In genomic region chr10:80589879-80590854, GRCm38 (mm10) we compare ENCODE assay signal across 8 mouse cellular contexts. TPM values are rescaled to one million over a fixed set of nuclear protein-coding genes. Genes with fewer than 3 reads are reported as not detected.
A peak's percentile ranks its signal among the peaks of the same experiment; 100 is the strongest.
DNase-seq lines count a peak whose midpoint lies in the region; ATAC-seq and TF ChIP-seq lines count a peak whose summit lies in the region.

Abhd17a (minus strand) TSS chr10:80590341.

- WGBS in forebrain, embryonic 10.5 days = under 1% methylated on average over 73 of the region's 73 CpGs
- WGBS in heart, embryonic 15.5 days = under 1% methylated on average over 71 of the region's 73 CpGs
- under 1% methylated on average over 67 of the region's 73 CpGs for WGBS in liver, embryonic 14.5 days (ENCODE audit: insufficient replicate concordance)
- under 1% methylated on average over 65 of the region's 73 CpGs for WGBS in neural tube, embryonic 11.5 days
- WGBS in stomach, postnatal 0 days = 1% methylated on average over 57 of the region's 73 CpGs

- TF ChIP-seq CTCF in liver, embryonic 14.5 days (IDR thresholded peaks at IDR 0.05; ENCODE audit: low read depth) = no peak
- no peak for TF ChIP-seq CTCF in stomach, postnatal 0 days (IDR thresholded peaks at IDR 0.05; ENCODE audit: low read depth)

- peak; percentile 89 to 92 for DNase-seq in CD8-positive naive resting alpha-beta T cell, adult 2 months (ENCODE audit: low read depth in 2 of 2, low spot score in 2 of 2)
- DNase-seq in c-Kit-positive CD71-negative TER-119-negative erythroid progenitor cells, embryonic 14.5 days (ENCODE audit: low read depth) = peak; percentile 99
- peak; percentile 98 for DNase-seq in forebrain, embryonic 10.5 days (ENCODE audit: extremely low spot score, low spot score)
- peak; percentile 99 for DNase-seq in kidney, postnatal 25 days
- peak; percentile 97 to 98 (median 98) for DNase-seq in liver, embryonic 14.5 days (ENCODE audit: low read depth in 3 of 3, low spot score in 3 of 3)
- peak; percentile 97 for DNase-seq in neural tube, embryonic 11.5 days (ENCODE audit: low spot score)
- DNase-seq in stomach, postnatal 0 days (ENCODE audit: low spot score) = peak; percentile 99

- H3K9me3 ChIP-seq in forebrain, embryonic 10.5 days = no peaks in the 10 kb centered on the region
- H3K9me3 ChIP-seq in heart, embryonic 15.5 days (replicated peaks) = no peaks in the 10 kb centered on the region
- no peaks in the 10 kb centered on the region for H3K9me3 ChIP-seq in liver, embryonic 14.5 days (ENCODE audit: control insufficient read depth, low read length)
- no peaks in the 10 kb centered on the region for H3K9me3 ChIP-seq in neural tube, embryonic 11.5 days (ENCODE audit: control insufficient read depth, low read length)
- H3K9me3 ChIP-seq in stomach, postnatal 0 days (ENCODE audit: control insufficient read depth, low read length) = no peaks in the 10 kb centered on the region

- H3K27me3 ChIP-seq in forebrain, embryonic 10.5 days (ENCODE audit: poor library complexity, severe bottlenecking) = no peaks in the 10 kb centered on the region
- H3K27me3 ChIP-seq in heart, embryonic 15.5 days = no peaks in the 10 kb centered on the region
- no peaks in the 10 kb centered on the region for H3K27me3 ChIP-seq in liver, embryonic 14.5 days (ENCODE audit: control insufficient read depth, insufficient read depth, low read length)
- no peaks in the 10 kb centered on the region for H3K27me3 ChIP-seq in neural tube, embryonic 11.5 days (ENCODE audit: control insufficient read depth, insufficient read depth, low read length)
- H3K27me3 ChIP-seq in stomach, postnatal 0 days (ENCODE audit: control insufficient read depth, insufficient read depth, low read length) = no peaks in the 10 kb centered on the region

- peak within 1 kb of the TSS; percentile 97 for H3K9ac ChIP-seq in heart, embryonic 15.5 days
- H3K9ac ChIP-seq in liver, embryonic 14.5 days (replicated peaks) = peak within 1 kb of the TSS; percentile 93
- peak within 1 kb of the TSS; percentile 87 for H3K9ac ChIP-seq in neural tube, embryonic 11.5 days (ENCODE audit: low read length)
- H3K9ac ChIP-seq in stomach, postnatal 0 days (ENCODE audit: low read length) = peak within 1 kb of the TSS; percentile 95

- peaks cover 20% of the 10 kb centered on the region for H3K36me3 ChIP-seq in forebrain, embryonic 10.5 days (replicated peaks)
- H3K36me3 ChIP-seq in heart, embryonic 15.5 days = peaks cover 13% of the 10 kb centered on the region
- peaks cover 2% of the 10 kb centered on the region for H3K36me3 ChIP-seq in liver, embryonic 14.5 days (replicated peaks; ENCODE audit: control insufficient read depth, insufficient read depth, low read depth)
- peaks cover 2% of the 10 kb centered on the region for H3K36me3 ChIP-seq in neural tube, embryonic 11.5 days (ENCODE audit: control insufficient read depth, insufficient read depth, low read length)
- peaks cover 10% of the 10 kb centered on the region for H3K36me3 ChIP-seq in stomach, postnatal 0 days (ENCODE audit: control insufficient read depth, insufficient read depth, low read length)

- peaks cover 47% of the 10 kb centered on the region for H3K4me1 ChIP-seq in forebrain, embryonic 10.5 days
- peaks cover 42% of the 10 kb centered on the region for H3K4me1 ChIP-seq in heart, embryonic 15.5 days (replicated peaks)
- peaks cover 14 to 24% of the 10 kb centered on the region in 2 experiments for H3K4me1 ChIP-seq in liver, embryonic 14.5 days (replicated peaks; ENCODE audit: control insufficient read depth in 2 of 2, insufficient read depth in 2 of 2, low read length in 1 of 2)
- H3K4me1 ChIP-seq in neural tube, embryonic 11.5 days (ENCODE audit: control insufficient read depth, insufficient read depth, low read length) = peaks cover 14% of the 10 kb centered on the region
- H3K4me1 ChIP-seq in stomach, postnatal 0 days (replicated peaks; ENCODE audit: control insufficient read depth, insufficient read depth) = peaks cover 6% of the 10 kb centered on the region; the same call in 1 of the 2 replicates

- peak within 1 kb of the TSS; percentile 95 for H3K4me2 ChIP-seq in heart, embryonic 15.5 days
- H3K4me2 ChIP-seq in liver, embryonic 14.5 days (ENCODE audit: low read depth) = peak within 1 kb of the TSS; percentile 82
- H3K4me2 ChIP-seq in neural tube, embryonic 11.5 days (ENCODE audit: low read depth) = peak within 1 kb of the TSS; percentile 82
- H3K4me2 ChIP-seq in stomach, postnatal 0 days (replicated peaks; ENCODE audit: low read depth) = peak within 1 kb of the TSS; percentile 97

- peak within 1 kb of the TSS; percentile 98 for H3K4me3 ChIP-seq in forebrain, embryonic 10.5 days
- H3K4me3 ChIP-seq in heart, embryonic 15.5 days = peak within 1 kb of the TSS; percentile 92
- H3K4me3 ChIP-seq in liver, embryonic 14.5 days (ENCODE audit: insufficient read depth in 1 of 2, low read depth in 2 of 2, low read length in 2 of 2) = peak within 1 kb of the TSS; percentile 94 to 96
- peak within 1 kb of the TSS; percentile 83 for H3K4me3 ChIP-seq in neural tube, embryonic 11.5 days (ENCODE audit: low read depth, low read length)
- peak within 1 kb of the TSS; percentile 95 for H3K4me3 ChIP-seq in stomach, postnatal 0 days (ENCODE audit: low read depth, low read length)

- peak within 1 kb of the TSS; percentile 89 for H3K27ac ChIP-seq in forebrain, embryonic 10.5 days
- peak within 1 kb of the TSS; percentile 83 for H3K27ac ChIP-seq in heart, embryonic 15.5 days
- peak within 1 kb of the TSS; percentile 49 for H3K27ac ChIP-seq in liver, embryonic 14.5 days
- H3K27ac ChIP-seq in neural tube, embryonic 11.5 days (ENCODE audit: low read depth, low read length) = 0 out of 2 replicates have a peak within 1 kb of the TSS, but pooled peaks have one; percentile 36
- peak within 1 kb of the TSS; percentile 89 for H3K27ac ChIP-seq in stomach, postnatal 0 days (replicated peaks)

- no peak for TF ChIP-seq EP300 in liver, embryonic 14.5 days (IDR thresholded peaks at IDR 0.05; ENCODE audit: low read depth)
- no peak for TF ChIP-seq EP300 in stomach, postnatal 0 days (optimal IDR thresholded peaks at IDR 0.05)

- ATAC-seq in heart, embryonic 15.5 days (replicated peaks; ENCODE audit: insufficient number of reproducible peaks, insufficient read depth, low FRiP score, low read depth) = peak; percentile 96
- ATAC-seq in liver, embryonic 14.5 days (ENCODE audit: insufficient read depth) = peak; percentile 96
- peak; percentile 94 for ATAC-seq in neural tube, embryonic 11.5 days (ENCODE audit: insufficient read depth, low FRiP score, low TSS enrichment)
- peak; percentile 94 for ATAC-seq in stomach, postnatal 0 days (ENCODE audit: low FRiP score, low TSS enrichment)

RNA-seq across cellular contexts. Expression of gene Abhd17a, which starts in this region (rescaled TPM):
- polyA plus RNA-seq in forebrain, embryonic 10.5 days (2016; fragmentation: Nextera tagmentation; extraction: Ambion mirVana) = 71.8 and 75.5 TPM in 2 replicates
- polyA plus RNA-seq in heart, embryonic 15.5 days (2015; fragmentation: Nextera tagmentation; extraction: Ambion mirVana) = 84.2 and 110 TPM in 2 replicates
- 41.2 and 51.0 TPM in 2 replicates for polyA plus RNA-seq in liver, embryonic 14.5 days (2012; rRNA removed)
- polyA plus RNA-seq in liver, embryonic 14.5 days (2014; fragmentation: Nextera tagmentation; extraction: Ambion mirVana) = 55.0 and 63.4 TPM in 2 replicates
- 119 and 120 TPM in 2 replicates for polyA plus RNA-seq in neural tube, embryonic 11.5 days (2014; fragmentation: Nextera tagmentation; extraction: Ambion mirVana)
- polyA plus RNA-seq in stomach, postnatal 0 days (2015; fragmentation: Nextera tagmentation; extraction: Ambion mirVana) = 92.5 and 103 TPM in 2 replicates

Comparison
In these comparisons a context has a peak if more than half of its experiments do, and no peak if none do; other contexts are left out.
1. Peak in every context shown above with its lines: DNase-seq, ATAC-seq, H3K4me3 ChIP-seq and H3K27ac ChIP-seq.
2. H3K27ac ChIP-seq: peak in every context shown above with its lines; median percentile 89 in forebrain, embryonic 10.5 days; 89 in stomach, postnatal 0 days; 83 in heart, embryonic 15.5 days; 49 in liver, embryonic 14.5 days; 36 in neural tube, embryonic 11.5 days.